Mouse (Mus musculus): ENCODE data around the gene Plac8. TPM values are rescaled to one million over a fixed set of nuclear protein-coding genes. Genes with fewer than 3 reads are reported as not detected.

Gene Plac8
- total and polyA plus RNA-seq, 3 experiments: 4.9 to 10.6 TPM; not detected in 1

- TF ChIP-seq SIN3A (IDR thresholded peaks at IDR 0.05; ENCODE audit: low read length) (peak; percentile 93), ELF1 (IDR thresholded peaks at IDR 0.05; ENCODE audit: low read depth, low read length) (peak; percentile 82), MYC (IDR thresholded peaks at IDR 0.05; ENCODE audit: low read depth, low read length) (peak; percentile 86), CHD1 (IDR thresholded peaks at IDR 0.05; ENCODE audit: low read depth, low read length) (no peak; the same call in 1 of the 2 replicates), ETS1 (IDR thresholded peaks at IDR 0.05; ENCODE audit: low read depth, low read length) (peak; percentile 64)
Measured at GRCm38 (mm10) chr5:100518049-100519026, 53.7 kb downstream of the Plac8 start, which contains the start of gene Cops4 (continued).

- Histone ChIP-seq H3K27me3 (ENCODE audit: control insufficient read depth in 1 of 2, insufficient read depth in 2 of 2, low read length in 2 of 2) (peaks cover 0 to 2% of the 10 kb centered on the region in 2 experiments; a peak in 1 of 4 replicates), H3K9me3 (replicated peaks; ENCODE audit: insufficient read depth, low read length) (no peaks in the 10 kb centered on the region), H3K4me3 (ENCODE audit: control insufficient read depth in 1 of 2, insufficient read depth in 1 of 2, low read depth in 2 of 2, low read length in 2 of 2) (no peak overlapping the region), H3K9ac (ENCODE audit: control insufficient read depth, low read depth, low read length, poor library complexity, severe bottlenecking) (no peak overlapping the region), H3K4me1 (ENCODE audit: control insufficient read depth in 1 of 2, insufficient read depth in 2 of 2, low read length in 2 of 2) (peaks cover 2 to 18% of the 10 kb centered on the region in 2 experiments), H3K27ac (ENCODE audit: control insufficient read depth, low read depth, low read length) (no peak overlapping the region), H3K79me2 (ENCODE audit: control insufficient read depth, insufficient read depth, low read length, poor library complexity) (no peaks in the 10 kb centered on the region), H3K36me3 (ENCODE audit: control insufficient read depth in 1 of 2, insufficient read depth in 2 of 2, low read length in 2 of 2) (peaks cover 0 to 7% of the 10 kb centered on the region in 2 experiments; a peak in 2 of 4 replicates)
- TF ChIP-seq RAD21 (IDR thresholded peaks at IDR 0.05; ENCODE audit: low read depth, low read length): peak; percentile 17
- TF ChIP-seq NELFE (IDR thresholded peaks at IDR 0.05; ENCODE audit: low read depth, low read length): no peak
- no peak for TF ChIP-seq CHD2 (IDR thresholded peaks at IDR 0.05; ENCODE audit: low read length)
- no peak for TF ChIP-seq MXI1 (IDR thresholded peaks at IDR 0.05; ENCODE audit: low read depth, low read length)
- no peak for TF ChIP-seq KAT2A (conservative IDR thresholded peaks at IDR 0.05; ENCODE audit: low read depth, low read length)
- TF ChIP-seq ZNF384 (IDR thresholded peaks at IDR 0.05; ENCODE audit: low read depth, low read length): 0 out of 2 replicates have a peak, but pooled peaks have one; percentile 57
- TF ChIP-seq CHD1 (IDR thresholded peaks at IDR 0.05; ENCODE audit: low read depth, low read length): no peak
- TF ChIP-seq MYC (IDR thresholded peaks at IDR 0.05; ENCODE audit: low read depth, low read length): 0 out of 2 replicates have a peak, but pooled peaks have one; percentile 44
- no peak for TF ChIP-seq USF1 (IDR thresholded peaks at IDR 0.05; ENCODE audit: low read depth, low read length)
- peak in 2 of 3 experiments; percentile 19 to 40; a peak in 2 of 6 replicates for TF ChIP-seq CTCF (IDR thresholded peaks at IDR 0.05 in 2 of 3, conservative IDR thresholded peaks at IDR 0.05 in 1 of 3; ENCODE audit: control insufficient read depth in 1 of 3, insufficient read depth in 1 of 3, low read depth in 2 of 3, low read length in 3 of 3, poor library complexity in 1 of 3, severe bottlenecking in 1 of 3)
- TF ChIP-seq GATA1 (IDR thresholded peaks at IDR 0.05; ENCODE audit: low read depth, low read length): 0 out of 2 replicates have a peak, but pooled peaks have one; percentile 28
- TF ChIP-seq JUND (IDR thresholded peaks at IDR 0.05; ENCODE audit: low read depth, low read length): no peak
- no peak for TF ChIP-seq ELF1 (IDR thresholded peaks at IDR 0.05; ENCODE audit: low read depth, low read length)
- TF ChIP-seq POLR2AphosphoS5 (IDR thresholded peaks at IDR 0.05; ENCODE audit: borderline replicate concordance, low read depth, low read length): no peak
- DNase-seq (ENCODE audit: low read depth, low spot score): no peak
Measured at GRCm38 (mm10) chr5:100512576-100512975, 59.5 kb downstream of the Plac8 start.
